Mouse (Mus musculus) cortical plate, adult 2 months (tissue): ENCODE data around the gene Pfkfb3.

Source experiments
- CTCF ChIP-seq: fragments of 200-500 bp; IDR thresholded peaks from 2 replicates; pipeline ENCODE4 v1.5.1; 2011; ENCODE audit warnings: mild to moderate bottlenecking, control low read depth, low read length; ENCODE audit not compliant: insufficient read depth; ENCODE audit errors: extremely low read depth
- POLR2A ChIP-seq: fragments of 200-500 bp; IDR thresholded peaks from 2 replicates; pipeline ENCODE4 v1.6.1; 2011; ENCODE audit warnings: mild to moderate bottlenecking, low read length, control low read depth; ENCODE audit not compliant: insufficient read depth; ENCODE audit errors: extremely low read depth

- no peak for TF ChIP-seq POLR2A
- no peak for TF ChIP-seq CTCF
Measured at GRCm38 (mm10) chr2:11436353-11436752, 117.5 kb downstream of the Pfkfb3 start.
